Mouse (Mus musculus): ENCODE measurements around the gene Tjp1.

Tjp1 gene

DNA sequence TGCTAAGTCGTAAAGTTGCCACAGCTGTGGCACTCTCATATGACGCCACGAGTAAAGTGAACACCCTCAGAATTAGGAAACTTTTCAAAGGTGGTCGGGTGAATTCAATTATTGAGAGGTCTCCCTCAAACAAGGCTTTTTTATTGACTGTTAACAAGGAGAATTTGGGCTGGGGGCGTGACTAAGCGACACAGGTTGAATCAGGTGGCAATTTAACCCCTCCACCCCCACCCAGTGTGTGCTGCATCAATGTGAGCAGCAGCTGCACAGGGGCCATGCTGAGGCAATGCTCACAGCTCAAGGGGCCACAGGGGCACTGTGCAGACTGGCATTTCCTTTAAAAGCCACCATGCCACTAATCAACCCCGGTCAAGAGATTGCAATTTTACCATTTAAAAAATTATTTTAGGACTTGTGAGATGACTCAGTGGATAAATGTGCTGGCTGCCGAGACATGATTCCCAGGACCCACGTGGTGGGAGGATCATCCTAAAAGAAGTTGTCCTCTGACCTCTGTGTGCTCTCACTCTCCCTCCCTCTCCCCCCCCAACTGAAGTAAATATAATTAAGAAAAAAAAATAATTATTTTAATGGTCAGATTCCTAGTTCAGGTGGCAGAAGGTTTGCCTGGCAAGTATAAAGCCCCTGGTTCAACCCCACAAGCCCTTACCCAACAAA, 96.4 kb downstream of the Tjp1 start:
- DNase-seq (ENCODE audit: low spot score), result no peak

DNA sequence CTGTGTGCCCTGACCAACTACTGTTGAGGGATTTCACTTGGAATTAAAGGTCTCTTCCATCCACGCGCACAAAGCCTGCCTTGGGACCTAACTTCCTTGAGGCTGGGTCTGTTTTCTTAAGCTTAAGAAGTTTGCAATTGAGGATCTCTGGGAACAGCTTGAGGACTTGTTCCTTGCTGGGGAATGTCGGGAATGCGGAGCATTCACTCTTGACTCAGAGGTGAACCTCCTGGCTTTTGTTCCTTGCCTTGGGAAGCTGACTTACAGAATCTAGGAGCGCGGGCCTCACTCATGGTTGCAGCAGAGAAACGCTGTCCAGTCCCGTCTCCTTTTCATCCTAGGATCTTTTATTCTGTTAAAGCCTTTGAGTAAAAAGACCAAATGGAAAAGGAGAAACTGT, 97.2 kb downstream of the Tjp1 start:
- no peak for DNase-seq (ENCODE audit: low spot score)

DNA sequence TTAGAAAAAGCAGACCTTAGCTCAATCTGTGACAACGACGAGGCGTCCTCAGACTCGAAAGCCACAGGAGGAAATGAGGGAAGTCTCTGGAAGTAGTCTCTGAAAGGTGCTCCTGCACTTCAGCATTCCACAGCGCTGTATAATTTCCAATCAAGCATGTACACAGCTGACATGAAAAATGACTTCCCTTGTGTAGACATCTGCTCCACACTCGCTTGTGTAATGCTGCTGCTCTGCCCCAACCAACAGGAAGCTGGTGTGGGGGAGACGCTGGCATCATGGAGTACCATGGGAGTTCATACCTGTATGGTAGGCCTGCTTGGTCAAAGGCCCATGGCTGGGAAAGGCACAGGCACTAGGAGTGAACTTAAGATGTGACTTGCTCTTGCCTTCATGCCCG, 103.1 kb downstream of the Tjp1 start:
- no peak for DNase-seq (ENCODE audit: low spot score)

DNA sequence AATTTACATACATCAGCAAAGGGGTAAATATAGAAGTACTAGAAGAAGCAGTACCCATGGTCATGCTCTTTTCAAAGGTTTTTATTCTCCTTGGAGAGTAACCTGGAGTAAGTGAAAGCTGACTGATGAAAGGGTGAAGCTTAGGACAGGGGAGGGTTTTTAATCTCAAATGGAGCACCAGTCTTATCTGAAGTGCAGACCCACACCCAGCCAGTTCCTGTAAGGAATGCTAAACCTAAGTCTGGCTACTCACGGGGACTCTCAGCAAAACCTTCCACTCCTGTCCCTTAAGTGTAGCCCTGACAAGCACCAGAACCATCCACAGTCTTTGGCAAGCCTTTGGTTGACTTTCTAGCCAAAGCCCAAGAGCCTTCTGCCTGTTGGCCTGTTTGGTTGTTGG, 105.1 kb downstream of the Tjp1 start:
- no peak for DNase-seq (ENCODE audit: low spot score)

DNA sequence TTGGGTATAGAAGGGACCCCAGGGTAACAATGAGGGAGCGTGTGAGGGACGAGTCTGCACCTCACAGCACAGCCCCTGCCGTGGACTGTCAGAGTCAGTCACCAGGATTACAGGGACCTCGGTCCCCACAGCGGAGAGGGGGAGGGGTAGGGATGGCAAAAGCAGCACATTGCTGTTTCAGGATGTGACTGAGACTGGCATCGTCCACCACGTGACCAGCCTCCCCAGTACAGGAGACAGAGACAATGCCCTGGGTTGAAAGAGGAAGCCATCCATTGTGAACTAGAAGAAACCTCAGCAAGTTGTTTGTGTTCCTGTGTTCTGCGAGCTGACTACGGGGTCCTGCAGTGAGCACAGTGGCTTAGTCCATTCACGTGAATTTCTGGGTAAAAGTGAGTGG, 106.1 kb downstream of the Tjp1 start:
- peak; percentile 47 for DNase-seq (ENCODE audit: low spot score)

DNA sequence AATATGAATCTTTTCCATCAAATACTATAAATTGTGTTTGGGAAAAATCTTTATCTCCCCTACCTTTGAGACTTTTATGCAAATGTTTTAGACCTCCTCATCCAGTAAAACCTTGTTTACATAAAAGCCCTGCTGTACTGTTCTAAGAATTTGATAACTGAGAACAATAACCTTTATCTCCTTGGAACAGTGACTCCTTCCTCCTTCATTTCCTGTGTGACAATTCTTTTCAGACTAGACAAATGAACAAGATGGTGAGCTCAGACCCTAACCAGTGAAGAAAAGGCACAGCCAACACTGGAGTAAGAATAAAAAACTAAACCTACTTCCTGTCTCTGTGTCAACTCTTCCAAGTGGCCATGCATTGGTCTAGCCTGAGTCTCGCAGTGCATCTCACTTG, 107.7 kb downstream of the Tjp1 start:
- DNase-seq (ENCODE audit: low spot score), result no peak

DNA sequence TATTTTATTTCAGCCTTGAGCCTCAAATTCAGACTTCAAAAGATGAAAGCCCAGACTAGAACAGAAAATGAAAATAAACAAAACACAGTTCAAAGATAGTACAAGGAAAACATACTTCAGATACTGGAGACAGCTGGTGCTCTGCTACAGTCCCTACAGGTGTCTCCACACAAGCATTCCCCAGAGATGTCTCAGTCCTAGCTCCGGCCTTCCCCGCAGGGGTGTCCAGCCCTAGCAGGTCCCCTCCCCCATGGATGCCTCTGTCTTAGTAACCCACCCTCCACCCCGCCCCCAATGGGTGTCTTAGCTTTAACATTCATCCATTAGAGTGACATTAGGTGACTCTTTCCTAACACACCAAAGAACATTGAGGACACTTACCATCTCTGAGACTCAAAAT, 108.6 kb downstream of the Tjp1 start:
- no peak for DNase-seq (ENCODE audit: low spot score)

DNA sequence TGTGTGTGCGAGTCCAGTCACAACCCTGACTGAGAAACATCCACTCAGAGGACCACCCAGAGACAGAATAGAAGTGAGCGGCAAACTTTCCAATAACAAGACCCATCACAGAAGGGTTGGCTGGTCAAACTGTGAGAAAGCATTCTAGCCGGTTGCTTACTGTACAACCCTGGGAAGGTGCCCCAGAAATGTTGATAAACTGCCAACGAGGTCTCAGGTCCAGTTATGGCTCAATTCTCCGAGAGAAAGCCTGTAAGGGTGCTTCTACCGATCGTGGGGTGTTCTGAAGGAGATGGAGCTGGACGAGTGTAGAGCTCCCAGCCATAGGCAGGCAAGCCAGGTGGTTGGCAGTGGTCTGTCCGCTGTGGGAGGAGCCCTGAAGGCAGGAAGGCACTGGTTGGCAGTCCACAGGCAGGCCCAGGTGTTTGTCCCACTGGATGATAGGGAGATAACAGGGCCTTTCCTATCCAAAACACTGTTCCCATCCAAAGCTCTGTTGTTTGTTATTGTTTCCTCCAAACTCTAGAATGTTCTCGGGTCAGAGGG, 109.1 kb downstream of the Tjp1 start:
- DNase-seq (ENCODE audit: low spot score), result no peak

DNA sequence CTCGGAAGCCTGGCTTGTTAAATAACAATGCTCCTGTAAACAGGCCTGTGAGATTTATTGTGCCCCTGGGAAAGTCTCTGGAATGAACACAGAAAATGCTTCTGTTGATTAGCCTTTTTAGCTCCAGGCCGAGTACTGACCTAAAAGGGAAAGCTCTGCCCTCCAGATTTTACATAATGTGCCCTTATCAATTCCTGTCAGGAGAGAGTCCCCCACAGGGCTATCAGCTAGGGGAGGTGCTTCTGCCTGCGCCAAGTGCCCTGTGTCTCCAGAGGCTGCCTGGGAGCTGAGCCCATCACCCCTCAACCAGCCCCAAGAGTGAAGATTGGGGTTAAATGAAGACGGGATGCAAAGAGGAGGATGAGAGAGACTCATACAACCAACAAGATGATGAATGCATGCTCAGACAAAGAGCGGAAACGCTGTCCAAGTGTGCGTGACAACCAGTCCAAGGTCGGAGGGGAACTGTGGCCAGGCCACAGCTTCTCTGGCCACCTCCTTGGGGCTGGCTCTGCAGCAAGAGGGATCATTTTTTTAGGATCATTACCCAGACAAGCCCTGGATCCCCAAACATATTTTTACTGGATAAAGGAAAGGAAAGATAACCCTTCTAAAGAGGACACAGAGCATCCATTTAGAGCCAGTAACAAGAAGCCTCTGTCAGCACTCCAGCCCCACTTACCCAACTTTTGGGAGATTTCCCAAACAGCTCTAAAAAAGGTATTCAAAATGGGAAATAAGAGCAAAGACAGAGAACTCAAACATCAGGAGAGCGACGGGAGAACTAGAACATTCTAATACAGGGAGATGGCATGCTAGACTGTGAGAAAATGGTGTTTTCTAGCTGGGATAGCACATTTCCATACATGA, 110.1 kb downstream of the Tjp1 start:
- DNase-seq (ENCODE audit: low spot score), result no peak

DNA sequence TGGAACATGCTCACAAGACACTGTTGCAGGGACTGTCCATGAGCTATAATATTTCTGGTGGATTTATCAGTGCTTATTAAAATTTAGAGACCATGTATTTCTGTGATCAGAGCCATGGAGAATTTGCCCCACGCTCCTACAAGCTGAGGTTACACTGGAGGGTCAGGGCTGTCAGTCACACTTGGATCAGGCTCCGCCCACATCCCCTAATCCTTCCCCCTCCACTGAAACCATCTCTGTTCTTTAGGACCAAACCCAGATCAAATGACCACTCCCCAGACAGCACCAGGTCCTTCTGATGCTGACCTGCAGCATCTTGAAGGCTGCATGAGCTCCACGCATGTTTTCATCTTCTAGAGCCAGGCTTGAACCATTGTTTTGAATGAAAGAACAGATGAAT, 111.1 kb downstream of the Tjp1 start:
- DNase-seq (ENCODE audit: low spot score), result no peak

DNA sequence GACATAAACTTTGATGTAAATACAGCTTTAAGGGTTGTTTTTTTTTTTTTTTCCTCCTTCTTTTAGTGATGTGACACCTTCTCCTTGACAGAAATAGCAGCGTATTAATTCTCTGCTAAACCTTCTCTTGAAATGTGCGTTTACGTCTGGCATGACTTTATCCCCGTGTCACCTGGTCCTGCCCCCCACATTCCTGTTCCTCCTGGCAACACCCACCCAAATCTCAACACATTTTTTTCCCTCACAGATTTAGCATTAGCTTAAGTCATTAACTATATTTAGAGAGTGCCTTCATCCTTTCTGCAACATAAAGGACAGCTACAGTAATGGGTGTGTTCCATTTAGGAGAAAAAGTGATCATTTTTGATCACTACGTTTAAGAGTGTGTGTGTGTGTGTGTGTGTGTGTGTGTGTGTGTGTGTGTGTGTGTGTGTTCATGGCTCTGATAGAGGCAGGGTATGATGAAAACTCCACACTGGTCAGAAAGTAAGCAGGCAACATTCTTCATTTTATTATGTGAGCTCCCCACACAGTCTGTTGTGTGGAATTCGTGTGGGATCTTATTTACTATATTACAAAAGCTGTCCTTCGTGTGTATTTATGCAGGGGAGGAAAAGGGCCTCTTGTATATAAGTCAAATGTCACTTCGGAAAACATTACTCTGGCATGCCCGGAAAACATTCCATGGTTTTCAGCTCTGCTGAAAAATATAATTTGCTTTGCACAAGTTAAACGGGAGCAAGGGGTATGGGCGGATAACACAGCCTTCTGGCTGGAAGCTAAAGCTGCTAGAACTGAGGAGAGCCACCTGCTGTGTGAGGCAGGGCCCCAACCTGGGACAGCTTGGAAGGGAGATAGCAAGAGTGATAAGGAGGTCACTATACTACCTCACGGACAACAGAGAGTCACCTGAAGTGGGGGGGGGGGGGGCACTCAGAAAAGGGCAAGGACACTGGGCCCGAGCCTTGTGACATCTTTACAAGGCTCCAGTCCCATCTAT, 113.3 kb downstream of the Tjp1 start:
- DNase-seq (ENCODE audit: low spot score), result no peak

DNA sequence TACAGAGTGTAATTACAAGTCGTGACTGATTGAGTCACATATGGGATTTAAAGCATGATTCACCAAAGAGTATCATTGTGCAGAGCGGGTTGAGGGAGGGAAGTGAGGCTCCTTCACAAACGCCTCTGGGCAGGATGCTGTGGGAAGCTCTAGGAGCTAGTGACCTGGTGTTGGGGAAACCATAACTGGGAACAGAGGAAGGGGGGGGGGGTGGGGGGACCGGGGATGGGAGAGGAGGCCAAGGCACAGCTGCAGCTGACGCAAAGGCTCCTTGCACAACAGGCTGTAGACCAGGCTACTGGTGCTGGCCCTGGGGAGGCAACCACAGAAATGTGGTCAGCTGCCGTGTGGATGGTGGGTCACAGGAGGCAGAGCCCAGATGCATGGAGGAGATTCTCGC, 116.9 kb downstream of the Tjp1 start:
- no peak for DNase-seq (ENCODE audit: low spot score)

DNA sequence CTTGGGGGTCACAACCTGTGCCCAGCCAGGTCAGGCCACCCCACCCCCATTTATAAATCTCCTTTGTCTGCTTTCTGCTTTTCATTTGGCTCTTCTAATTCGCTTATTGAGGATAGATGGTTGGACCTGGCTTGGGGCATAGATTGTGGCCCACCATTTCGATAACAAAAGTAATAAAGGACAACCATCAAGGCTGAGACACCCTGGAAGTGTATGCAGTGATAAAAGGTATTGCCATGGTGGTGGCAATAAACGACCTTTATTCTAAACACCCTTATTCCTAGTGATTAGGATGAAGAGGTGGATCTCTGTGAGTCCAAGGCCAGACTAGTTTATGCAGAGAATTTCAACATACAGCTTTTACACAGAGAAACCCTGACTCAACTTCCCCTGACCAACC, 121.2 kb downstream of the Tjp1 start:
- peak; percentile 8 for DNase-seq (ENCODE audit: low spot score)

DNA sequence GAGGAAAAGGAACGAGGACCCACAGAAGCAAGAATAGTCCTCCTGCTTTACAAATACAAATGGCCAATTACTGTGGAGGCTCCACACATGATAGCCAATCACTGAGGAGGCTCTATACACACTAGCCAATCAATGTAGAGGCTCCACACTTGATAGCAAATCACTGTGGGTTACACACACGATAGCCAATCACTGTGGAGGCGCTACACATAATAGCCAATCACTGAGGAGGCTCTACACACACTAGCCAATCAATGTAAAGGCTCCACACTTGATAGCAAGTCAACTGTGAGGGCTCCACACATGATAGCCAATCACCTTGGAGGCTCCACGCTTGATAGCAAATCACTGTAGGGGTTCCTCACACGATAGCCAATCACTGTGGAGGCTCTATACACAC, 125.1 kb downstream of the Tjp1 start:
- no peak for DNase-seq (ENCODE audit: low spot score)

DNA sequence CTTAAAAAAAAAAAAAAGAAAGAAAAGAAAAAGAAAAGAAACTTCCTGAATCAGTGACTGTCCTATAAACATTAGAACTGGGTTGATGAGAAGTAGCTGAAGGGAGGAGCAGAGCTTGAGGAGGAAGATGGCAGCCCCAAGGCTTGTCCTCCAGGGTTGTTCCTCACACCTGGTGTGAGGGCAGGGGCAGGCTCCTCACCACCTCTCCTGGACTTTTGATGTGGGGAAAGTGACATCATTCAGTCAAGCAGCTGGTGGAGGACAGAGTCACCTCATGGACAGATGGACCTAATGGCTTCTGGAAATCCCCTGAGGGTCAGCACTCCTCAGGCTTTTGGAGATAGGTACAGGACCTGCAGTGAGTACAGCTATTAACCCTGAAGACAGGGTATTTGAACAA, 126.0 kb downstream of the Tjp1 start:
- DNase-seq (ENCODE audit: low spot score), result no peak

DNA sequence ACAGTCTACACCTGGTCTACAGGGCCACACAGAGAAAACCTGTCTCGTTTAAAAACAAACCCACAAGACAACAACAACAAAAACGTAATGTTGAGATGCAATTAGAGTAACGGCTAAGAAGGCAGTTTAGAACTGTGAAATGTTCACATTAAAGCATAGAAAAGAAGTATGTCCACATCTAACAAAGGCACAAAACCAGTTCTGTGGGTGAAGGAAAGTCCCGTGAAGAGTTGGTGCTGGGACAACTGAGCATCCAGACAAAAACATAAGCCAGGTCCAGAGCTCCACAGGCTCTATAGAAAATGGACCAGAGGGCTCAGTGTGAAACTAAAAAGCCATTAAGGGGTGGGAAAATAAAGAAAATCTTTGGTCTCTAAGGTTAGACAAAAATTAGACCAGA, 131.7 kb downstream of the Tjp1 start:
- no peak for DNase-seq (ENCODE audit: low spot score)

DNA sequence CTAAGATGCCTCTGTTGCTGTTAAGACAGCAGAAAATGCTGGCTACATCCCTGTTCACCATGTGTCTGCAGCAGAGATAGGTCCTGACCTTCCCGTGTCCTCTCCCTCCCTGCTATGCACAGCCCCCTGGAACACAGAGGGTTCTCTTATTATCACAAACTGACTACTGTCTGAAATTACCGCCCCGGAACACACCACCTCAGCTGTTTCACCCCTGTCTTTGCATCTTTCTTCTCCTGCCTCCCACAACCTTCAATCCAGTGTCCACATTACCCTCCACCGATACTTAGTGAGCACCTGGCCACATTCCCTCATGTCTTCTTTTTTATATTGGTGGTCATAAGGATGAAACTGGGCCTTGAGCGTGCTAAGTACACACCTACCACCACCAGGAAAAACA, 132.4 kb downstream of the Tjp1 start:
- no peak for DNase-seq (ENCODE audit: low spot score)

DNA sequence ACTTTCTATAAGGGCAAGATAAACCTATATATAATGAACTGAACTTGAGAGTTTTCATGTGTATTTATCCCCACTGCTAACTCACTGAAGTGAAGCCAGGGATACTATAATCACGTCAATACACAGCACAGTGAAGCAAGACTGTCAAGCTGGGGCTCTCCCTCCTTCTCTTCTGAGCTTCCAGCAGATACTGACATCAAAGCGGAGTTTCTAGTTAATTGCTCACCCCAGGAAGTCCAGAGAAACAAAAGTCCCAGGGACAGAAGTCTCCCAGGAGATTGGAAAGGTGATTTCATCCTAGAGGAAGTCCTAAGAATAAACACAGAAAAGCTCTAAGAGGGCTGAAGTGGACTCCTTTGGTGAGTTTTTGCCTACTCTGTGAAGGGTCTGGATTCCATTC, 132.9 kb downstream of the Tjp1 start:
- DNase-seq (ENCODE audit: low spot score), result no peak

DNA sequence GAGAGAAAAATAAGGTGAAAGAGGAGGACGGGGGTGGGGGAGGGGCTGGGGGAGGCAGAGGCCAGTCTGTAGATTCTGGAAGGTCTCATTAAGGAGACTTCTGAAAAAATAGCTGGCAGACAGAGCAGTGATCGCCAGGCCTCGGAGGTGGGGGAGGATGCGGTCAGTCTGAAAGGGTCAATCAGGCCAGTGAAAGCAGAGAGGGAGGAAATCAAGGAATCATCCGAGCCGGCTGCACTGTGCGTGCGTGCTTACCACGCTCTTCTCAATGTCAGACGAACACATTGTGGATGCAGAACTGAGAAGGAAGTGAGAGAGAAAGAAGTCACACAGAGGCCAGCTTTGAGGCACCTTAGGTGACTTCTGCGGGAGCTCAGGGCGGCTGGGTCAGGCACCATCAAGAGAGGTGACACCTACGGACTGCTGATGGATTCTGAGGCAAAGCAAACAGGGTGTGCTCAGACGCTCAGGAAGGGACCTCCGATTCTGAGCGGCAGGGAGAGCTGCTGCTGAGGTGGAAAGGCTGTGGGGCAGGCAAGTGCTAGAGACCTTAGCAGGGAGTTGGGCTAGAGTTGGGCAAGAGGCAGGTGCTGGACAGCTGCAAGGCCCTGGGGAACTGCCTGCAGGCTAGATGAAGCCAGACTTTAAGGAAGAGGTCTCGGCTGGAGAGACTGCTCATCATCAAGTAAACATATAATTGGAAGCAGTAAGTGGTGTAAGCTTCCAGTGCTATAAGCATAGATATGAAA, 133.7 kb downstream of the Tjp1 start:
- DNase-seq (ENCODE audit: low spot score), result no peak

DNA sequence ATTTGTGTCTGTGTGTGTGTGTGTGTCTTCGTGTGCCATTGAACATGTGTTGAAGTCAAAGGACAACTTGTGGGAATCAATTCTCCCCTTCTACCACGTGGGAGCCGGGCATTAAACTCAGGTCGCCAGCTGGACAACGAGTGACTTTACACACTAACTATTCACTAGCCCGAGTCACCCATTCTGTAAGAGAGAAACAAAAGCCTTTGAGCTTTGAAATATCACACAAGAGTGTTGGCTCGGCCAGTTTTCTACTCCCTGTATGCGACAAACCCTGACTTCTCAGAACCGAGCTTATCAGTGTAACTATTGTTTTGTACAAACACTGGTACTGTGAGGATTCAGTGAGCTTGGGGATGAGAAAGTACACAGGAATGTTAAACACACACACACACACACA, 134.6 kb downstream of the Tjp1 start:
- no peak for DNase-seq (ENCODE audit: low spot score)

DNA sequence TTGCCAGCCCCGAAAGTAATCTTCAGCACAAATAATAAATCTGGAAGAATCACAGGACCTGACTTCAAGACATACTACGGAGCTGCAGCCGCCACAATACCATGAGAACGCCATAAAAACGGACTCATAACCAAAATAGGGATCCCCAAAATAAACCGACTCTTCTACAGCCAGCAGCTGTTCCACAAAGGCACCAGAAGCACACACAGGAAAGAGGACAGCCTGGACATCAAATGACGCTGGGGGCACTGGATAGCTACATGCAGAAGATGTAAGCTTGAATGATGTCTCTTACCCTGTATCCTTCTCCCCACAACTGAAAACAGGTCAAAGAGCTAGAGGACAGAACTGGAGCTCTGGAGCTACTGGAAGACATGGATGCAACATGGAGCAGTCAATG, 138.0 kb downstream of the Tjp1 start:
- no peak for DNase-seq (ENCODE audit: low spot score)
